Mouse (Mus musculus) small intestine, adult 2 months (tissue): ENCODE results near the gene Alpl.

Experiments used
- CTCF ChIP-seq: fragments of 200-500 bp; IDR thresholded peaks from 2 replicates; pipeline ENCODE4 v1.5.1; 2012; ENCODE audit warnings: low read depth, mild to moderate bottlenecking, control low read depth, inconsistent platforms, low read length, moderate library complexity, mixed read lengths; ENCODE audit not compliant: insufficient replicate concordance, insufficient read length; ENCODE audit errors: extremely low read depth
- POLR2A ChIP-seq: fragments of 200-500 bp; IDR thresholded peaks from 2 replicates; pipeline ENCODE4 v1.6.1; 2012; ENCODE audit warnings: low read depth, mild to moderate bottlenecking, control low read depth, inconsistent platforms, low read length, moderate library complexity

- TF ChIP-seq POLR2A (no peak), CTCF (no peak)
Observed at GRCm38 (mm10) chr4:137728399-137729154, 67.6 kb downstream of the Alpl start.
